Mouse (Mus musculus) E14TG2a.4 (cell line): ENCODE results near the gene Olfr373.

Experiments
- H3K27me3 ChIP-seq: 2 replicates; pipeline ENCODE4 v1.6.1; 2014; ENCODE audit warnings: low read length, control low read depth; ENCODE audit not compliant: insufficient read depth
- H3K36me3 ChIP-seq: 2 replicates; pipeline ENCODE4 v1.6.1; 2014; ENCODE audit warnings: low read length, control low read depth; ENCODE audit not compliant: insufficient read depth
- H3K4me1 ChIP-seq: replicated peaks from 2 replicates; pipeline ENCODE4 v1.6.1; 2014; ENCODE audit warnings: low read depth, low read length, control low read depth
- H3K4me3 ChIP-seq: replicated peaks from 2 replicates; pipeline ENCODE4 v1.5.1; 2014; ENCODE audit warnings: mild to moderate bottlenecking, low read length
- H3K9me3 ChIP-seq: 2 replicates; pipeline ENCODE4 v1.6.1; 2014; ENCODE audit warnings: low read length, control low read depth
- CTCF ChIP-seq: conservative IDR thresholded peaks from 2 replicates; pipeline ENCODE4 v1.5.1; 2014; ENCODE audit warnings: low read length
- NANOG ChIP-seq: IDR thresholded peaks from 2 replicates; pipeline ENCODE4 v1.6.1; 2014; ENCODE audit warnings: borderline replicate concordance, low read length, mixed read lengths
- POU5F1 ChIP-seq: IDR thresholded peaks from 2 replicates; pipeline ENCODE4 v1.6.1; 2014; ENCODE audit warnings: low read length, borderline replicate concordance

Olfr373 gene

GRCm38 (mm10) chr8:72131251-72131650 lies 48.3 kb downstream of the Olfr373 start:
- Histone ChIP-seq H3K4me3 (no peak overlapping the region), H3K36me3 (no peaks in the 10 kb centered on the region), H3K4me1 (peaks cover 13% of the 10 kb centered on the region), H3K27me3 (peaks cover 9% of the 10 kb centered on the region), H3K9me3 (peaks cover 8% of the 10 kb centered on the region)
- no peak for TF ChIP-seq POU5F1
- no peak for TF ChIP-seq CTCF
- TF ChIP-seq NANOG = no peak

- TF ChIP-seq CTCF = no peak
- no peak for TF ChIP-seq POU5F1
- no peak for TF ChIP-seq NANOG
- H3K4me3 ChIP-seq = no peak overlapping the region
- H3K9me3 ChIP-seq = peaks cover 2% of the 10 kb centered on the region; the same call in 1 of the 2 replicates
- no peaks in the 10 kb centered on the region for H3K36me3 ChIP-seq
- peaks cover 9% of the 10 kb centered on the region for H3K27me3 ChIP-seq
- peaks cover 18% of the 10 kb centered on the region for H3K4me1 ChIP-seq
These were observed 48.9 kb downstream of the Olfr373 start for GRCm38 (mm10) chr8:72131901-72132300.

GRCm38 (mm10) chr8:72132417-72132816 lies 49.4 kb downstream of the Olfr373 start:
- Histone ChIP-seq H3K4me3 (no peak overlapping the region), H3K27me3 (peaks cover 9% of the 10 kb centered on the region), H3K9me3 (no peaks in the 10 kb centered on the region), H3K36me3 (no peaks in the 10 kb centered on the region), H3K4me1 (peaks cover 23% of the 10 kb centered on the region)
- TF ChIP-seq POU5F1 (no peak), CTCF (no peak), NANOG (no peak)

- Histone ChIP-seq H3K9me3 (no peaks in the 10 kb centered on the region), H3K4me3 (no peak overlapping the region), H3K4me1 (peaks cover 27% of the 10 kb centered on the region), H3K36me3 (no peaks in the 10 kb centered on the region), H3K27me3 (peaks cover 9% of the 10 kb centered on the region)
- TF ChIP-seq NANOG (no peak), CTCF (no peak), POU5F1 (no peak)
These were observed 49.9 kb downstream of the Olfr373 start for GRCm38 (mm10) chr8:72132891-72133290.

GRCm38 (mm10) chr8:72133507-72133906 lies 50.5 kb downstream of the Olfr373 start:
- TF ChIP-seq POU5F1 = no peak
- no peak for TF ChIP-seq NANOG
- TF ChIP-seq CTCF = no peak
- H3K9me3 ChIP-seq = no peaks in the 10 kb centered on the region
- H3K36me3 ChIP-seq = peaks cover 3% of the 10 kb centered on the region
- H3K4me3 ChIP-seq = no peak overlapping the region
- H3K4me1 ChIP-seq = peaks cover 34% of the 10 kb centered on the region
- peaks cover 9% of the 10 kb centered on the region for H3K27me3 ChIP-seq

GRCm38 (mm10) chr8:72134756-72135445 lies 51.9 kb downstream of the Olfr373 start, which contains the start of gene Tpm4:
Tpm4 (plus strand) TSS chr8:72134975.
- H3K4me1 ChIP-seq = peaks cover 36% of the 10 kb centered on the region
- peaks cover 17% of the 10 kb centered on the region for H3K36me3 ChIP-seq
- H3K27me3 ChIP-seq = peaks cover 9% of the 10 kb centered on the region
- TF ChIP-seq CTCF = no peak
- peak within 1 kb of the TSS; percentile 87 for H3K4me3 ChIP-seq
- no peaks in the 10 kb centered on the region for H3K9me3 ChIP-seq

- Histone ChIP-seq H3K4me3 (peak overlapping the region; percentile 87), H3K36me3 (peaks cover 25% of the 10 kb centered on the region), H3K27me3 (peaks cover 9% of the 10 kb centered on the region), H3K9me3 (no peaks in the 10 kb centered on the region), H3K4me1 (peaks cover 36% of the 10 kb centered on the region)
- no peak for TF ChIP-seq NANOG
- TF ChIP-seq POU5F1 = no peak
- TF ChIP-seq CTCF = no peak
These were observed 52.7 kb downstream of the Olfr373 start for GRCm38 (mm10) chr8:72135446-72136301.

- H3K36me3 ChIP-seq = peaks cover 32% of the 10 kb centered on the region
These were observed 53.5 kb downstream of the Olfr373 start for GRCm38 (mm10) chr8:72136302-72136978.

More at GRCm38 (mm10) chr8:72136302-72136978, 53.5 kb downstream of the Olfr373 start:
- H3K4me3 ChIP-seq = peak overlapping the region; percentile 87
- no peak for TF ChIP-seq CTCF
- no peak for TF ChIP-seq NANOG
- TF ChIP-seq POU5F1 = no peak
- H3K4me1 ChIP-seq = peaks cover 36% of the 10 kb centered on the region
- H3K9me3 ChIP-seq = no peaks in the 10 kb centered on the region
- H3K27me3 ChIP-seq = peaks cover 9% of the 10 kb centered on the region
